Mouse (Mus musculus) kidney, adult 2 months (tissue): ENCODE data around the gene Ncf1.

Source experiments
- CTCF ChIP-seq: fragments of 200-500 bp; conservative IDR thresholded peaks from 2 replicates; pipeline ENCODE4 v1.5.1; 2011; ENCODE audit warnings: low read depth, mild to moderate bottlenecking, control low read depth, low read length, moderate library complexity, mixed read lengths; ENCODE audit not compliant: insufficient read depth, insufficient read length
- POLR2A ChIP-seq: fragments of 200-500 bp; IDR thresholded peaks from one replicate; pipeline ENCODE4 v1.6.1; 2011; ENCODE audit warnings: low read depth, low read length, control low read depth

DNA sequence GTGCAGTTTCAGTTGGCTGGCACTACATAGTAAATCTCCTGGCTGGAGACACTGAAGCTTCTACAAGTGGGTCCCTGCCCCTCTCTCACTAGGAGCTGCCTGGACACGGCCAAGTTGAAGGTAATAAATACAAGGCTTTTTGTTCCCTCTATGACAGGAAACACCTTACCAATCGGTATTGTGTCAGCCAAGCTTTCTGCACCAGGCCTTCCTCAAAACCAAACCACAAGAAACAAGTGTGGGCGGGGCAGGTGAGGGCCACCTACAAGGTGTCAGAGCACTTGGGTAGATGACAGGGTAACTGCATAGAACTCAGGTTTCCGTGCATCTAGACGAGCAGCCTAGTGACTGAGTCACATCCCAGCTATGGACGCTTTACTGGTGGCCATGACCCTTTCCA lies 7.4 kb upstream of the Ncf1 start:
- TF ChIP-seq POLR2A = no peak
- no peak for TF ChIP-seq CTCF
